Mouse (Mus musculus) forebrain, embryonic 12.5 days (tissue): ENCODE measurements around the gene Kif14. TPM values are rescaled to one million over a fixed set of nuclear protein-coding genes. Genes with fewer than 3 reads are reported as not detected.

ENCODE experiments used
- ATAC-seq: fragments of 200-750 bp; cut with Nextera tagmentation; 2 replicates; pipeline ENCODE4 v1.8.0; 2017; ENCODE audit warnings: moderate TSS enrichment; ENCODE audit not compliant: low FRiP score
- H3K27ac ChIP-seq: fragments of 300-500 bp; sonication (generic); 2 replicates; pipeline ENCODE4 v1.5.1; 2016; ENCODE audit warnings: mild to moderate bottlenecking
- H3K27me3 ChIP-seq: fragments of 300-500 bp; sonication (generic); 2 replicates; pipeline ENCODE4 v1.6.1; 2016; ENCODE audit warnings: mild to moderate bottlenecking
- H3K36me3 ChIP-seq: fragments of 300-500 bp; sonication (generic); replicated peaks from 2 replicates; pipeline ENCODE4 v1.6.1; 2016; ENCODE audit warnings: mild to moderate bottlenecking
- H3K4me1 ChIP-seq: fragments of 300-500 bp; sonication (generic); 2 replicates; pipeline ENCODE4 v1.6.1; 2016
- H3K4me2 ChIP-seq: fragments of 300-500 bp; sonication (generic); 2 replicates; pipeline ENCODE4 v1.6.1; 2016; ENCODE audit warnings: mild to moderate bottlenecking, moderate library complexity
- H3K4me3 ChIP-seq: fragments of 300-500 bp; sonication (generic); replicated peaks from 2 replicates; pipeline ENCODE4 v1.5.1; 2016; ENCODE audit warnings: mild to moderate bottlenecking
- H3K9ac ChIP-seq: fragments of 300-500 bp; sonication (generic); 2 replicates; pipeline ENCODE4 v1.6.1; 2016; ENCODE audit warnings: mild to moderate bottlenecking
- H3K9me3 ChIP-seq: fragments of 300-500 bp; sonication (generic); 2 replicates; pipeline ENCODE4 v1.6.1; 2016
- WGBS: fragments of 180-500 bp; shearing (Covaris S2); methylation state at CpG from one replicate; pipeline ENCODE4 v1.1.7; 2016; 5-methylcytosine and 5-hydroxymethylcytosine counted together
- polyA plus RNA-seq: library from polyadenylated mRNA; unstranded; fragments of >200 nt; fragmentation: Nextera tagmentation; extraction: Ambion mirVana; gene quantifications from 2 replicates; pipeline ENCODE4 v1.2.1, GENCODE M21; 2016

The Kif14 gene
- polyA plus RNA-seq, 1 experiment from 2014 or later: 10.2 TPM

DNA sequence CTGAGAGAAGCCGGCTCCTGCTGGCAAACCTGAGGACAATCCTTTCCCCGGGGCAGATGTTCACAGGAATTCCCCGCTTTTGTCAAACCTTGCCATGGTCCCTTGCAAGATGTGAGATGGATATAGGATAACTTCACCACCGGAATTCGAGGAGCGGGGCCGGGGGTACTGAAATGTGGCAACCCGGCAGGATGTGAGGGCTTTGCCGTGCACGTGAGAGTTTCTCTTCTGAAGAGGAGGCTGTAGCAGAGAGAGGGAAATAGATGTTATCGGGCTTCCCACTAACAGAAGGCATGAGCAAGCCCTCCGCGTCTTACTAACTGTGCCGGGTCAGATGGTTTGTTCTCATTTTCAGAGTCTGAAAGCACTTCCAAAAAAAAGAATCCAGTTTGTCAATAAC is 113.2 kb downstream of the Kif14 start:
- no peak overlapping the region for H3K27ac ChIP-seq
- no peaks in the 10 kb centered on the region for H3K36me3 ChIP-seq
- no peak overlapping the region for H3K4me2 ChIP-seq
- H3K4me1 ChIP-seq: peaks cover 5% of the 10 kb centered on the region; the same call in 1 of the 2 replicates
- peaks cover 18% of the 10 kb centered on the region for H3K27me3 ChIP-seq
- no peak overlapping the region for H3K4me3 ChIP-seq
- no peak for ATAC-seq
- H3K9ac ChIP-seq: no peak overlapping the region
- 87% methylated on average over 14 of the region's 14 CpGs for WGBS
- no peaks in the 10 kb centered on the region for H3K9me3 ChIP-seq

DNA sequence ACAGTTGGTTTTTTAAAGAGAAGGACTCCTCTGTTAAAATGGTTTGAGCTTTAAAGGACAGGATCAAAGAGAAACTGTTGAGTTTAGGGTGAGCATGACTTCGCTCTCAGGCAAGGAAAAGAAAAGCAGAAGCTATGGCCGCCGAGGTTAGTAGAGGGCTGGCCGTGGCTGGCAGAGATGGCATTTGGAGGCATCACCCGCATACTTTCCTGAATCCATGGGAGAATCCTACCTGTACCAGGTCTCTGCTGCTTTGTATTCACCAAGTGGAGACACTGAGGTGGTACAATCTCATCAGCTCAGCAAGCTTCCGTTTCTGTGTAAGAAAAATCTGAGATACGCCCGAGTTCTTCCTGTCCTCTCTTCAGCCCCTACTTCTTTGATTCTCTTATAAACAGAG is 114.1 kb downstream of the Kif14 start:
- WGBS: 91% methylated on average over 8 of the region's 8 CpGs
- no peak overlapping the region for H3K27ac ChIP-seq
- no peak for ATAC-seq
- H3K4me2 ChIP-seq: no peak overlapping the region
- H3K36me3 ChIP-seq: no peaks in the 10 kb centered on the region
- H3K9me3 ChIP-seq: no peaks in the 10 kb centered on the region
- H3K9ac ChIP-seq: no peak overlapping the region
- H3K4me3 ChIP-seq: no peak overlapping the region
- peaks cover 5% of the 10 kb centered on the region; the same call in 1 of the 2 replicates for H3K4me1 ChIP-seq
- H3K27me3 ChIP-seq: peaks cover 18% of the 10 kb centered on the region

Other genes with a start within 250 kb of the Kif14 start
- 13.9 and 15.1 TPM in 2 replicates for gene Inava, start 232.1 kb upstream of the Kif14 start, polyA plus RNA-seq
- gene Gpr25, start 205.5 kb upstream of the Kif14 start, polyA plus RNA-seq: not detected in 2 replicates
- gene Camsap2, start 120.2 kb upstream of the Kif14 start, polyA plus RNA-seq: 33.3 and 33.4 TPM in 2 replicates
- gene Ddx59, start 51.1 kb upstream of the Kif14 start, polyA plus RNA-seq: 20.6 and 22.0 TPM in 2 replicates
- 33.5 and 34.9 TPM in 2 replicates for gene Zfp281, start 158.6 kb downstream of the Kif14 start, polyA plus RNA-seq